Mouse (Mus musculus): ENCODE measurements at regions not wholly inside any gene's neighbourhood (a gene's known extent, or its start where the extent isn't known, plus 50 kb on each side); places are given as distances from the start of the nearest gene placed in this dataset.

- DNase-seq: no peak
These were observed 173.3 kb upstream of the 2610001J05Rik start for GRCm38 (mm10) chr6:14044654-14045053.

- DNase-seq: no peak
These were observed 154.6 kb upstream of the 2610001J05Rik start for GRCm38 (mm10) chr6:14025898-14026297.

- no peak for DNase-seq
These were observed 147.6 kb upstream of the 2610001J05Rik start for GRCm38 (mm10) chr6:14018928-14019327.

- DNase-seq: no peak
These were observed 111.5 kb upstream of the 2610001J05Rik start for GRCm38 (mm10) chr6:13982606-13983389.

GRCm38 (mm10) chr6:13974710-13975506 lies 103.6 kb upstream of the 2610001J05Rik start:
- no peak for DNase-seq

GRCm38 (mm10) chr6:13964471-13964870 lies 93.2 kb upstream of the 2610001J05Rik start:
- DNase-seq: no peak

- DNase-seq: no peak
These were observed 92.7 kb upstream of the 2610001J05Rik start for GRCm38 (mm10) chr6:13964013-13964412.

- DNase-seq: no peak
These were observed 78.3 kb upstream of the 2610001J05Rik start for GRCm38 (mm10) chr6:13949640-13950039.

GRCm38 (mm10) chr6:13920809-13921760 lies 49.8 kb upstream of the 2610001J05Rik start:
- no peak for DNase-seq

All from thymus, postnatal 36 days (tissue).